Mouse (Mus musculus) heart, postnatal 0 days (tissue): ENCODE data around the gene Olfr784.
"Not testable (repeated sequence)": the region's sequence is repeated elsewhere in the genome, so short reads cannot be mapped to it uniquely, and the experiment has no call there.

ENCODE experiments used
- CTCF ChIP-seq: IDR thresholded peaks from 2 replicates; pipeline ENCODE4 v1.5.1; 2016; ENCODE audit warnings: antibody characterized with exemption, control low read depth, low read depth
- EP300 ChIP-seq: IDR thresholded peaks from 2 replicates; pipeline ENCODE4 v1.6.1; 2016; ENCODE audit warnings: antibody characterized with exemption, low read depth

DNA sequence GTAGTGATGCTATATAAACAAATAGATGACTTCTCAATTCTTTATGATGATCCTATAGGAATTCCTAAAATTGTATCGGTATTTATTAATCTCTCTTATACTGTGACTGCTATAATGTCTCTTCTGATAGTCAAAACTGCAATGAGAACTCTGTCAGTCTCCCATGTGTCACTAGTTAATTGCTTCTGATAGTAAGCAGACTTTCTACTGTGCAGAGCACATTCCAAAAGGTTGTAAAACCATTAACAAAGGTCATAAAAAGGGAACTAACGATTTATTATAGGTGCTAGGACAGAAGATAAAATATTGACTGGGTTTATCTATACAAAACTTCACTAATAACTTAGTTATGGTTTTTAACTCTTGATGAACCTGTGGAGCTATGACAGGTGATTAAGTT, 31.4 kb upstream of the Olfr784 start:
- not testable (repeated sequence) for TF ChIP-seq CTCF, EP300
